Mouse (Mus musculus): ENCODE data around the gene Plce1.

Gene Plce1

DNA sequence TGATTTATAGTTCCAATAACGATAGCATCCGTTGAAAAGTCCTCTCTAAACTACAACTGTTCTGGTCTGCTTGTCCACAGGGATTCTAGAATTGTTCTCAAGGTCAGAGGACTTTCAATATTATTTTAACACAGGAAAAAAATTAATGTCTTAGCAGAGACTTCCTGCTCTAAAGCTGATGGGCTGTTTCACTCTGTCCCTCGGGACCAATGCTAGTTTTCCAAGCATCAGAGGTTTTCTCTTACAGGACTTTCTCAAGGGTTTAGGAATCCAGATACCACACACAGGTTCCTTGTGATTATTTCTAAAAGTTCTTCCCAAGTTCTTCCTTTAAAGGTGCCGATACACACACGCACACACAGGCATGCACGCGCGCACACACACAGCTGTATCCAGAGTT, 263.6 kb downstream of the Plce1 start:
- no peak for DNase-seq

GRCm38 (mm10) chr19:38745810-38746491, 265.0 kb downstream of the Plce1 start:
- DNase-seq, result no peak

DNA sequence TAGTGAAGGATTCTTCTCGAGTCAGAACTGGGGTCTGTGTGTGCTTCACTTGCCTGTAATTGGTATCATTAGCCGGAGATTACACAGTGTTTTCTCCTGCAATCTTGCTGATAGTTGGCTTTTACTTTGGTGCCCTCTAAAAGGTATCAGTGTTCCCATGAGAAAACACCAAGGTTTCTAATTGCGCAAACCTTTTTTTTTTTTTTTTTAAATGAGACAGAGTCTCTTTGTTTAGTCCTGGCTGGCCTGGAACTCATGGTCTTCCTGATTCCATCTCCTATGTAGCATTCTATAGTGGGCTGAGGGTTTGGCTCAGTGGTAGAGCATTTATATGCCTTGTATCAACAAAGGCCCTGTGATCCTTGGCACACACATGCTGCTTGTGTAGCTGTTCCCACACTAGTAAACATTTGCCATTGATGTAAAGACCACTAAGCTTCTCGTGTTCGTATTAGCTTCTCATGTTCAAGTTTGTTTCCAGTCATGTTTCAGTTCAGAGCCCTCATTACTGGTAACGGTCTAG, 265.6 kb downstream of the Plce1 start:
- DNase-seq, result no peak

DNA sequence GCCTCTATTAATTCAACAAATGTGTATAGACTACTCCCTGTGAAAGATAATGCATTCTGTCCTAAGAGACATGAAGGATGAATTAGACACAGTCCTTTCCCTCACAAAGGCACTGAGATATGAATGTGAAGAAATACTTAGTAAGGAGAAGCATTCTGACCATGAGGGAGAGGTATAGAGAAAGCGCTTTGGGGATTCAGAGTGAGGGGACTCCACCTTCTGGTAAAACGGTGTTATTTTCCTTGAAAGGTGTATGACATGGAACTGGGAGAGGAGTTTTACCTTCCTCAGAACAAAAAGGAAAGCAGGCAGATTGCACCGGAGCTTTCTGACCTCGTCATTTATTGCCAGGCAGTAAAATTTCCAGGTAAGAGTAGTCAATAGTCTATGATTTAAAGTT, 269.3 kb downstream of the Plce1 start:
- no peak for DNase-seq

DNA sequence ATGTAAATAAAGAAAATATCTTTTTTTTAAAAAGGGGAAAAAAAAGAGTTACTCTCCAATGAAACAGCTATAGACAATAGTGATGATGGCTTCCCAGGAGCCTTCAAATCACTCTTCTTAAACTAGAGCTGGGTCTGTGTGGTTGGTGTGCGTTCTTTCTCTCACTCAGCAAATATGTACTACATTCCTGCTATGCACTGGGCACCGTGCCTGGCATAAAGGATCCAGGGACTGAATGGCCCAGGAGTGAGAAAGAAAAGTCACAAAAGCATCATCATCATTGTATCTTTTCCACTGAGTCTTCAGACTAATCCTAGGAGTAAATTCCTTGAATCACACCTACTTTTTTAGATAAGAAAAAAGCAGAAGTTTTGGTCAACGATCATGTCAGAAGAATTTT, 276.3 kb downstream of the Plce1 start:
- DNase-seq, result no peak

- no peak for DNase-seq
Measured at GRCm38 (mm10) chr19:38758056-38758455, 277.1 kb downstream of the Plce1 start.

- peak; percentile 17 to 39 for DNase-seq
Measured at GRCm38 (mm10) chr19:38758685-38759472, 278.0 kb downstream of the Plce1 start.

GRCm38 (mm10) chr19:38760441-38760840, 279.5 kb downstream of the Plce1 start:
- no peak for DNase-seq

GRCm38 (mm10) chr19:38766306-38766705, 285.4 kb downstream of the Plce1 start:
- DNase-seq, result no peak

DNA sequence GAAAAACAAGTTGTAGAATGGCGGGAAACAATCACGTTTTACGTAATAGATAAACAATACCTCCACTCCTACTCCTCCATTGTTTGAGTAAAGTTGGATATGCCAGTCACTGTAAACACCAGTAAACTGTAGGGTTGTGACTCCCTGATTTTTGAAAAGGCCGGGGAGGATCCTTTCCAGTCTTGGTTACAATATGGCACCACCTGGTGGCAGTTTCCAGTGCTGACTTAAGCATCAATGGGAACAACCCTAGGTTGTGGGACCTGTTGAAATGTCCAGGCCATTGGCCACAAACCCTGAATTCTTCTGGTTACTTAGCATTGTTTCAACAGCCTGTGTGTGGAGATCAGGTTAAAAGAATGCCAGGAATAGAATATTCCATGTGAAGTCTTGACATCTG, 294.6 kb downstream of the Plce1 start:
- DNase-seq, result peak; percentile 79 to 80

DNA sequence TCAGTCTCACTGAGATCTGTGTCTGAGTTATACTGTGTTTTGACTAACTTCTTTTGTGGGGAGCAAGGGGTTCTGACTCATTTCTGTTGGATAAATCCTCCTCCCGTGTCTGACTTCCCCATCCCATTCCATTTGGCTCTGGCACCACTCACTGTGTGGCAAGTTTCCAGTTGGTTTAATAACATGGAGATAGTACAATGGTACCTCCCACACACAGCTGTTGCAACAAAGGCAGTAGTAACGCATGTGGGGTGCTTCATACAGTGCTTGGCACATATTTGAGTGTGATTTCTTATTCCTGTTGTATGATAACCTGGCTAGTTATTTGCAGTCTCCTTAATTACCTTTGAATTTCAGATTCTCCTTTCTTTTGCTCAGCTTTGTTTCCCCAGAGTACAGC, 297.9 kb downstream of the Plce1 start:
- no peak for DNase-seq

- DNase-seq, result no peak
Measured at GRCm38 (mm10) chr19:38783542-38783941, 302.6 kb downstream of the Plce1 start.

GRCm38 (mm10) chr19:38787756-38788155, 306.8 kb downstream of the Plce1 start:
- no peak for DNase-seq

DNA sequence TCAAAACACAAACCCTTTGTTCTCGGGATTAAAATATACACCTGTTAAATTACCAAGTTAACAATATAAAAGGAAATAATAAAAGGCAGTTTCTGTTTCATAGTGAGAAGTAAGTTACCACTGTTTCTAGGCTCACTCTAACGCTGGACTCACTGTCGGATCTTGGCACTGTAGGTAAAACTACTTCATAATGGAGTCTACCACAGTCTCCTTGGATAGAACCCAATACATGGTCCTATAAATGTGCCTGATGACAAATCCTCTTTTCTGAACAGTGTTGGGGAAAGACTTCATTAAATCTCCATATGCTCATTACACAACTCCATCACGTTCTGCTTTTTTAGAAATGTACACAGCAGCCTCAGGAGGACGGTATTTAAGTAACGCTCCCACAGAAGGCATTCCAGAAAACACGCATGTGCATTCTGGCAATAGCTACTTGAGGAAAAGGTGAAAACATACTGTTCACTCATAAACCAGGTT, 312.7 kb downstream of the Plce1 start:
- DNase-seq, result no peak

DNA sequence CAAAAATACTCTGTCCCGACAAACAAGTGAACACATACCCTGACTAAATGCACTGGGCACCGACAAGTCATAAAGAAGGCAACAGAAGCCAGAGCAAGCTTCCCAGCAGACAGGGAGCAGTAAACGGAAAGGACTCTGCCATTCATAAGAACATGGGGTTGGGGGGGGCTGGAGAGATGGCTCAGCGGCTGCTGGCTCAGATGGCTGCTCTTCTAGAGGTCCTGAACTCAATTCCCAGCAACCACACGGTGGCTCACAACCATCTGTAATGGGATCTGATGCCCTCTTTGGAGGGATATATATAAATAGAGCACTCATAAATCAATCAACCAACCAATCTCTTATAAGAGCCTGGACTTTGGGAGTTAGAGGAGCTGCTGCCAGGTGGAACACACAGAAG, 315.6 kb downstream of the Plce1 start:
- DNase-seq, result no peak

GRCm38 (mm10) chr19:38798291-38798690, 317.4 kb downstream of the Plce1 start:
- no peak for DNase-seq

DNA sequence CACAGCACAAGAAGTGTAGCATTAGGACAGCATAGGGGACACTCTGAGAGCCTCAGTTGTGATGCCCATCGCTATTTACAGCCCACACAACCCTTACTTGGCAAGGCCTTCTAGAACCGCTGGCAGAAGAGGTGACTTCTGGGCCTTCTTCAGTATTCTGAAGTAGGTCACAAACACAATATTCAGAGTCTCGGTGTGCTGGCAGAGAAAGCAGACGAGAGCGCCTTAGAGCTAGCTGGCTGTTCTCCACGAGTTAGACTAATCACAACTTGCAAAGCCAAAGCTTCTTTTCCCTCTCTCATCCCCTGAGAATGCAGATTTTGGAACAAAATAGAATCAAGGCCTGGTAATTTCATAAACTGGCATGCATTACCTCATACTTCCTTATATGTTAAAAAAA, 317.9 kb downstream of the Plce1 start:
- DNase-seq, result no peak

DNA sequence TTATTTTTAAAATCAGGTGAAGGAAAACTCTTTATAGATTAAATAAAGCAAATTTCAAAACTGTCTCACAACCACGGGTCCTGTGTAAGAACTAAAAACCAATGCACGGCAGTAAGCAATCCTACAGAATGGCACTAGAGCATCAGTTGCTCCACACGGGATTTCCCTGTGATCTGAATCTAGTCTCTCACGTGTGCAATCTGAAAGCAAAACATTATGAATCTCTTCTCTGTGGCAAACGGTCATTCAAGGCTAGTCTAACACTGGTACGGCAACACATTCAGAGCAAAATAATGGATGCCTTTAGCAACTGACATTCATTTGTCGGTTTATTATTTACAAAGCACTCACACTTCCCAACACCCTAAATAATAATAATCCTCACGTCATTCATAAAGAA, 337.3 kb downstream of the Plce1 start:
- DNase-seq, result no peak

DNA sequence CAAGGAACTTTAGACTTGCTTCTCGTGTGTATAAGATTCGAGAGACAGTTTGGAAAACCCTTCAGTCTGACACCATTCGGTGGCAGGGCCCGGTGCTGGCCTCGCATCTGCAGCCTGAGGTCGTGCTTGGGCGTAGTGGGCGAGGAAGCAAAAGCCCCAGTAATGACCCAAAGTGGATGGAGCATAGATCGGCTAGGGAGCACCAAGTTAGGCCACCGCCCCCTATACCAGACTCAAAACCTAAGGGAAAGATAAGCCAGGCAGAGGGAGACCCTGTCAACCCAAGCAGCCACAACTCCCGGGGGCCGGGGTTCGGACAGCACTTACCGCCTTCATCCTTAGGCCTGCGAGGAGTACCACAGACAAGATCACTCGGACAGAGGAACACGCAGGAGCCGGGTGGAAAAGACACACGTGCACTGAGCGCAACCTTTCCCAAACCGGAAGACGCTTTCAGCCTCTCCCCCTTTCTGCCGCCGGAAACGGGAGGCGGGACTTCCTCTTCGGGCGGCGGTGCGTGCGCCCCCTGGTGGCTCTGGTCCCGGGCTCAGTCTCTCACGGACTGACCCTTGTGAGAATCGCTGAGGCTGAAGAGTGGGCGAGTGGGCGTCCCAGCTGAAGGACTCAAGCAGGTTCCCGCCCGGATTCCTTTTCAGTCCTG, 338.0 kb downstream of the Plce1 start, which contains the start of gene Noc3l:
Noc3l (minus strand) TSS at position 472 of the 661 bp plus-strand sequence.
- peak; percentile 96 to 97 for DNase-seq

DNA sequence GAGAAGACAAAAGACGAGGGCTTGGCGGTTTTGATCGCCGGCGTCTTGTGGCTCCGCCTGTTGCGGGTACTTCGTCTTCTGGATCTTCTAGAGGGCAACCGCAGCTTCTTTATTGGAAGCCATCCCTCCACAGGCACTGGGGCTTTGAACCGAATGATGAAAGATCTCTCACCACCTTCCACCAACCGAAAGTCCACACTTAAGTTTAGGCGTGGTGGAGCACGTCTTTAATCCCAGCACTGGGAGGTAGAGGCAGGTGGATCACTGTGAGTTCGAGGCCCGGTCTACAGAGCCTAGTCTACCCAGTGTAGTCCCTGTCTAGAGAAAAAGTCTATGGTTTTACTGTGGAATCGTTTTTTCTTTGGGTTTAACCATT, 338.5 kb downstream of the Plce1 start:
- no peak for DNase-seq

GRCm38 (mm10) chr19:38820186-38820804, 339.4 kb downstream of the Plce1 start:
- no peak for DNase-seq

DNA sequence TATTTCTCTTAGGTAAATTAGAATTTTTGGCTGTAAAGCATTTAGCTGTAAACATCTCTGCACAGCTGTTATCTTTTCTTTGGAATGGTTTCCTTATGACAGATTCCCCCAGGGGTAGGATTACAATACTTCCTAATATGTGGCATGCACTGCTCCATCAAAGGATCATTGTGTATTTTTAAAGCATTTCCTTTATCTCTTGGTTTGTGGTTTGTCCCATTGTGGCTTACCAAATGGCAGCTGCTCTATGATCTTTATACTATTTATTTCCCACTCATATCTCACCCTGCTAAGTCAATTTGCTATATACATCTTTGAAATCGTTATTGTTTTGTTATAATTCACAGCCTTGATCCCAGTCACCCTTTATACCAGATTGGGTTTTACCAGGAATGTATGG, 352.3 kb downstream of the Plce1 start:
- no peak for DNase-seq

Measured in kidney, postnatal 4 days (tissue).